Mouse (Mus musculus) liver, adult (tissue): Measurements from ENCODE around the gene Ttc17.

Experiments
- GATA4 ChIP-seq: IDR thresholded peaks from 2 replicates; pipeline ENCODE4 v1.6.1; 2014; ENCODE audit warnings: mild to moderate bottlenecking, low read length; ENCODE audit not compliant: insufficient replicate concordance

Ttc17 gene

DNA sequence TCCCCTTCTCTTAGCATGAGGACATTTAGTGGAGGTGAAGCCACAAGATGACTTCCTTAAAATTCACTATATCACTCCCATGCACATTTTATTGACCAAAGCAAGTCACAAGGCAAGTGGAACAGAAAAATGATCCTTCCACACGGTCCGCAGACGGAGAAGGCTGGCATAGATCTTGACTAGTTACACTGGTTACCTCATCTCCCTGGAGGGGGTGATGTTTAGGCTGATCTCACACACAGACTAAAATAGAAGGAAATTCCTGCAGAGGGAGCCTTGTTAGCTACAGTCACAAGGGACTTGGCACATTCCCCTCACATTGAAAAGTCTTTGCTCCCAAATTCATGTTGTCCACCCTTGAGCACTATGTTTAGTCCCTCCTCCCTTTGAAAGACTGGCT is 130.8 kb downstream of the Ttc17 start:
- no peak for TF ChIP-seq GATA4

DNA sequence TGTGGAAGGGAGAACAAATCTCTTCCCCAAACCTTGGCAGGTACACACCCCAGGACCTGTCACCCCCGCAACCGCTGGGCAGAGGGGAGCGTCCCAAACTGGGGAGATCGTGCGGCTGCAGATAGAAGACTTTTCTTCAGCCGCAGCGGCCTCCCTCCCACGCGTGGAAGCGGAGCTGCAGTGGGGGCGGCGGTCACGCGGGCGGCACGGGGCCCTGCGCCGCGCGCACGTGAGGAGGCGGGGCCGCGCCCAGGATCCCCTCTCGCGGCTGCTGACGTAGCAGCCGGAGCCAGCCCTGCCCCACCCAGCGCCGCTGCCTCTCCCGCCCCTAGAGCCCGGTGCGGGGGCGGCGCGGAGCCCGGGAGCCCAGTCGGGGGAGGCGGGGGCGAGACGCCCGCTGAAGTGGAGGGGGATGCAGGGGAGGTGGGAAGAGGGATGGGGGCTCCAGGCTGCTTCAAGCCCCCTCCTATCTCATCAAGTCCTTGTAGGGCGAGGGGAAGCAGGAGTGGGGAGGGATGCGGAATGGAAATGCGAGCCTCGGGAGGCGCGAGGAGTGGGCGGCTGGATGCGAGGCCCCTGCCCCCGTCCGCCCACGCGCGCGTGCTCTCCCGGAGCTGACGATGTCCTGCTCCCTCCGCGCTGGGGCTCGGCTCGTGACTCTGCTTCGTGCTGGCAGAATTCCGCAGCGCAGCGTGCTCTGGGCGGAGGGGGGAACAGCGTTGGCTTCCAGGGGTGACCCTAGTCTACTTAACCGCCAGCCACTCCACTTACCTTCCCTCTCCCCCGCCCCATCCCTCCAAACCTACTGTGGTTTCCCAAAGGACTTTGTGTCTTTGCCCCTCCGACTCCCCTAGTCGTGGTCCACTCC is 133.1 kb downstream of the Ttc17 start:
- no peak for TF ChIP-seq GATA4

DNA sequence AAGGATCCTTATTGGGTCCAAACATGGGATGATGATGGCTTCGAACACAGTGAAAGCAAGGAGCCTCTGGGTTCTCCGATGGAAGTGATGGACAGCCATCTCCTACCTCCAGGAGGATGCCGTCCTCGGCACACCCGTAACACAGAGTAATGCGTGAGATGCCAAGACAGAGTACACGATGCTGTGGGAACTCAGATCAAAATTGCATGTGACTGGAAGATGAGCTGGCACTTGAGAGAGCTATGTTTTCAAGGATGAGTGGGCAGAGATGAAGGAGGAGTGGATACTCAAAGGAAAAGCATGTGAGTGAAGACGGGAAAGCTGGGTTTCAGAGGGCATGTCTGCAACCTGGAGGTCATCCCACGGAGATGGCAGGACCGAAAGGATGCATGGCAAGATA is 135.3 kb downstream of the Ttc17 start:
- TF ChIP-seq GATA4: no peak

DNA sequence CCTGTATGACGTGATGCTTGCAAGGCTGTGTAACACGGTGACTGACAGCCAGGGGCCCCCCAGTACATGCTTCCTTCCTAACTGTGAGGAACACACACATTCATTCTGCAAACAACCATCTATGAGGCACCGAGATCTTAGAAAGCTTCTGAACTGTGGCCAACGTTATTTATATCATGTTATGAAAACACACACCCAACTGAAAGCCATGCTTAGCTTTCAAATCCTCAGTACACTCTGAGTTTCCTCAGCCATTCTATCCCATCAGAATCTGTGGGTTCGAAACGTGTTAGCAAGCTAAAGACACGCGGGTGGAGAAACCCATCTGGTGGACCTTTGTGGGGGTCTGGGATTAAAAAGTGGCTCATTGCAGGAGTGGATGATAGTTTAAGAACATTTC is 137.7 kb downstream of the Ttc17 start:
- TF ChIP-seq GATA4: no peak

DNA sequence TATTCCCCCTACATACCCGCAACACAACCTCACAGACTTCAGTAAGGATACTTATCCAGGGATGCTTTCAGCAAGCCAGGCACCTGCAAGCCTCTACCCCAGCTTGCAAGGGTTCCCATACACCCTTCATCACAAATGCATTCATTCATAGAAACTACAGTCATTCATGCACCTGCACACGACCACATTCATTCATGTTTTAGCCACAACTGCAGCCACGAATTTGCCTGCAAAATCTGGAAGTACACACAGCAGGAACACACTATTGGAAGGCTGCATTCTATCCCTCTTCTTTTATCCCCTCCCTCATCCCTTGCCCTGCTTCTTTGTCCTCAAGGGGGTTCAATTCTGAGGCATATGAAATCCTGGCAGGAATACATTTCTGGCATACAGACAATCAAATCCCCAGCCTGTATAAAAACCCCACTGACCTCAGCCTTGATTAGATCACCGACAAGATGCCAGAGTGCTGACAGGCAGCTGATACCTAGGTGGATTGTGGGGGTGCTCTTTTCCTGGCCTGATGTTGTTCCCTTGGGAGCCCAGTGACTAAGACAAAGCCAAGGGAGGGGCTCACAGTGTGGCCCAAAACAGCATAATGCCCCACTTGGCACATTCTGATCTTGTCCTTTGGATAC is 139.2 kb downstream of the Ttc17 start:
- TF ChIP-seq GATA4: no peak

DNA sequence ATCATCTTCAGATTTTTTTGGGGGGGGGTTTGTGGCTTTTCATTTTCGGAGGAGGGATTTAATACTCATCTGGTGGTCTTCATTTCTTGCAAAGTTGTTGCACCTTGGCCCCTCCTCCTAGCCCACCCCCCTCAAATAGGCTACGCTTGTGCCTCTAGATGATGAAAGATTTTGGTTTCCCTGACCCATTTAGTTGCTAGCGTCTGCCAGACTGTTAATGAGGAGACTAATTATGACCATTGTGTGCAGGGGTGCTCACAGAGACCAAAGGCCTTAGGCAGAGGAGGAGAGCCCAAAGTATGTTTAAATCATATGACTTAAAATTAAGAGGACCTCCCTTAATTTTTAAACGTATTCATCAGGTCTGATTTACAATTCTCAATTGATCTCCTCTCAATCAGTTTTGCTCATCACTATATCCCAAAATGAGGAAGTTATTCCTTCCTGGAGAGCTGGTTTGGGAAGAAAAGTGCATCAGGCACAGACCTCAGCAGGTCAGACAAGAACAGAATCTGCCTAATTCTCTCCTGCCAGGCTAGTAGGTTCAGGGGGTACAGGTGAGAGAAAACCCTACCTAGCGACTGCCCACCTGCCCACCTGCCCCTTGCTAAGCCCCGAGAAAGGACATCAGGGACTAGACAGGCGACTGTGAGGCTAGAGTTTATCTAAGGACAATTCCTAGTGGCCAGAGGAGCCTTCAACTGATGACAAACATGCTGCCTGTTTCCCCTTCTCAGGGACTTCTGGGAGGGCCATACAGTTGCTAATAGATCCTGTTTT is 139.9 kb downstream of the Ttc17 start:
- TF ChIP-seq GATA4: no peak

DNA sequence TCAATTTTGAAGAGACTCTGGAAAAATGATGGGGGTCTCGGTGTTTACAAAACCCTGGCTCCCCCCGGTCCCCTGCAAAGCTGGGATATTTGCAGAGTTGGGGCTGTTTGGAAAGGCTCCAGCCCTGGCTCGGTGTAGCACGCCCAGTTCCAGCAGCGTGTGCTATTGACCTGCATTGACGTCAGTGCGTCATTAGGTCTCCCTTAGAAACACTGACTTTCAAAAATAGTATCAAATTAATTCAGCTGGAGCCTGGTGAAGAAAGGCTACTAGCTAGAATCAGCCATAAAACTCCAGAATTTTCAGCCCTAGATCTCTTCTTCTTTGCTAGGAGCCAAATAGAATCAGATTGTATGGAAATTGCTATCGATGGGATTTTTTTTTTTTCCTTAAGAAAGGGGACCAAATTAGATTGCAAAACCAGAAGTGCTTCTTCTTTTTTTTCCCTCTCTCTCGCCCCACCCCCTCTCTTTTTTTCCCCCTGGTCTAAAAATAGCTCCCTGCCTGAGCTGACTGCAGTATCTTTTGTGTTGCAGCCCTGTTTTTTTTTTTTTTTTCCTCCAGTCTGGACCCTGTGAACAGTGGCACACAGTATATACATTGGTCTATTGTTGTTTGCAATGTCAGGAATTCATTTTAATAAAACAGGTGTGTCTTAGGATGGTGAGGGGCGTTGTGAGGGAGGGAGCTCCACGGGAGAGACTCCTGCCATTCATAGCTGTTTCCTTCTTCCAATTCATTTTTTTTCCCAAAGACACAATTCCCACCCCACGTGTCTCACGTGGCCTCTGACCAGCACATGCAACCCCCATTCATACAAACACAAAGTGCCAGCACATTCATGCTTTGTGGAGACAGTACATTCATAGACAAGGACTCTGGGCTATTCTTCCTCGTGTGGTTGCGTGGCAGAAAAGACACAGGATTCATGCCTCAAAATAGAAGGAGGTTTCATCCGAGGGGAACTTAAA is 141.0 kb downstream of the Ttc17 start:
- no peak for TF ChIP-seq GATA4

DNA sequence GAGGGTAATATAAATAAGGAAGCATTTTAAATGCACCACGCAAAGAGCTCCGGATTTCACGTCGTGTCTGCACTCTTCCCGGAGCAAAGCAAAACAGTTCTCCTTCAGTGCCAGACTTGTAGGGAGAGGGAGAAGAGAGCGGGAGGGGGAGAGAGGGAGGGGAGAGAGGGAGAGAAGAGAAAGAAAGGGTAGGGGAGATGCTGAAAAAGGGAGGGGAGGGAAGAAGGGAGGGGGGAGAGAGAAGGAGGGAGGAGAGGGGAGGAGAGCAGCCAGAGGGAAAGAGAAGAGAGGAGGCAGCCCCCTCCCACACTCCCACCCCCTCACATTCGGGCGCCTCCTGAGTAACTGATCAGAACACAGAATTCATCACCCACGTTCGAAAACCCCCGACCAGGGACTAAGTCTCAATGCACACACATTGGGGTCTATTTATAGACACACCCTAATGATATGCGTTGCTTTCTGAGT is 141.8 kb downstream of the Ttc17 start:
- TF ChIP-seq GATA4: no peak

DNA sequence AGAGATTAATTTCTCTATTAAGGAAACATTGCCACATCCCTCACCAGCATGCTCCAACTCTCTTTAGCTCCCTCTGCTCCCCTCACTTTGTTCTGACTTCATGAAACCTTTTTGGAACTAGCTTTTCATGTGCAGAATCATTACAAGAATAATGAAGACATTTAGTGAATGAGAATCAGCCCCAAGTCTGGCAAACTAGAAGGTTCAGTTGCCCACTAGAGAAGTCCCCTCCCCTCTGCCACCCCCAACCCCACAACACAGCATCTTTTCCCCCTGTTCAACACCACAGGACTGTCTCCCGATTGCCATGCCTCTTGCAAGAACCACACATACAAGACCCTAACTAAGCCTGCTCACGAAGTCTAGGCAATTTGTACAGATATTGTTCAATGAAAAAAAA is 142.5 kb downstream of the Ttc17 start:
- TF ChIP-seq GATA4: no peak

DNA sequence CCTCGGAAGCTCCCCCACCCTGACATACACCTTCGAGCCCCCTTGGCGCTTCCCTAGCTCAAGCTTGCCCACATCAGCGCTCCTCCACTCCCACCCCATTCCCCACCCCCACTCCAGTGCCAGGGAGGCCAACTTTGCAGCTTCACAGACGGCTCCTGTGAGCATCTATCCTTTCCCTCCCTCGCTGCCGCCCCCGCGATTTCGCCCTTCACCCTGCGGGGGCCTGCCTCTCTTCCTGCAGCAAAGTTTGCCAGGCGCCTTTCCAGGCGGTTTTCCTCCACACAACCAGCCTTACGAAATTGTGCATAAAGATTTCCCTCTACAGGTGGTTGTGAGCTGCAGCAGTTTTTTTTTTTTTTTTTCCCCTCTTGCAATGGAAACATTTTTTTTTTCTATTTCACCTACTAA is 143.0 kb downstream of the Ttc17 start:
- no peak for TF ChIP-seq GATA4

DNA sequence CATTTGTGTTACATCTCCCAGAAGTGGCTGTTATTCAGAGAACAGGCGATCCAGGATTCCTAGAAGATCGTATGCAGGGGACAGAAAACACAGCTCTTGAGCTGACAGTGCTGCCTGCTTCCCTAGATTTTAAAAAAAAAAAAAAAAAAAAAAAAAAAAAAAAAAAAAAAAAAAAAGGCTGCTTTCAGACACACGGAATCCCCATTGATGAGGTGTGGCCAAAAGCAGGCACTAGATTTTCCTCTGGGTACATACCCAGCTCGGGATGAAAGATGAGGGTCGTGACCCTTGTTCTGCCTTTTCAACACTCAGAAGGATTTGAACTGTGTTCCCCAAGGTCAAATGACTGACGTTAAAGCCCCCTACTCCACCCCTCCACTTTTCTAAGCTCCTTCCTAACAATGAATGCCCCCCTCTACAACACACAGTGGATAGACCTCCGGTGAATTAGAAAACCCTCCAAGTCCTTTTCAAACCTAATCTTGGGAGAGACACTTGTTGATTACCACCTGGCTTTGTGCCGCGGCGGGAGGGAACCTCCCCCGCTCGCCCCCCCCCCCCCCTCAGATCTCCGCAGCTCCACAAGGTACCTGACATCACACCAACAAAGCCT is 143.5 kb downstream of the Ttc17 start:
- no peak for TF ChIP-seq GATA4

DNA sequence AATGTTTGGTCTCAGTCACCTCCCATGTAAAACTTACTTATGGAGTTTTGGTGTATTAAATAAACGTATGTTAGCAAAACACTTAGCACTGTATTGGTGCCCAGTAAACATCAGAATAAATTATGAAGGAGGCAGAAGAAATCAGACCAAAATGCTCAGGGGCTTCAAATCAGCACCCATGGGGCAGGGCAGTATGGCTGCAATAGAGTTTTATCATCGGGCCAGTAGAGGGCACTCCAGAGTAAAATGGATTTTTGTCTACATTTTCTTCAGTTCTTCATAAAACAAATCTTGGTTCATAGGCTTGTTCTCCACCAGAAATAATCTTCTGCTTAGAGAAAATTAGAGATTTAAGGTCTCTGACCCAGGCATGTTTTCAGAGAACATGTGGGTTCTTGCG is 152.4 kb downstream of the Ttc17 start:
- no peak for TF ChIP-seq GATA4
